Mouse (Mus musculus) heart, embryonic 14.5 days (tissue): ENCODE data around the gene Sept9. TPM values are rescaled to one million over a fixed set of nuclear protein-coding genes. Genes with fewer than 3 reads are reported as not detected.

ENCODE experiments used
- ATAC-seq: fragments of 200-750 bp; cut with Nextera tagmentation; 2 replicates; pipeline ENCODE4 v1.8.0; 2017; ENCODE audit warnings: low read depth, moderate TSS enrichment; ENCODE audit not compliant: insufficient number of reproducible peaks, insufficient read depth, low FRiP score
- H3K27ac ChIP-seq, 2 experiments: fragments of 200-500 bp in 1 of 2; fragments of 300-500 bp in 1 of 2; sonication (generic) in 1 of 2; replicated peaks in 1 of 2; 2 replicates each; pipeline ENCODE4 v1.5.1; 2012 to 2014; ENCODE audit warnings: low read depth in 2 of 2, low read length in 2 of 2, control low read depth in 1 of 2, mild to moderate bottlenecking in 1 of 2, mixed read lengths in 1 of 2; ENCODE audit not compliant: control insufficient read depth in 1 of 2, insufficient read depth in 1 of 2
- H3K27me3 ChIP-seq: fragments of 300-500 bp; sonication (generic); 2 replicates; pipeline ENCODE4 v1.6.1; 2014; ENCODE audit warnings: mild to moderate bottlenecking, low read length, control low read depth; ENCODE audit not compliant: control insufficient read depth, insufficient read depth
- H3K36me3 ChIP-seq: fragments of 300-500 bp; sonication (generic); 2 replicates; pipeline ENCODE4 v1.6.1; 2014; ENCODE audit warnings: mild to moderate bottlenecking, control low read depth, low read length, mixed read lengths; ENCODE audit not compliant: control insufficient read depth, insufficient read depth
- H3K4me1 ChIP-seq, 2 experiments: fragments of 200-500 bp in 1 of 2; fragments of 300-500 bp in 1 of 2; sonication (generic) in 1 of 2; 2 replicates each; pipeline ENCODE4 v1.6.1; 2012 to 2014; ENCODE audit warnings: low read length in 2 of 2, control low read depth in 1 of 2, mixed read lengths in 1 of 2; ENCODE audit not compliant: control insufficient read depth in 2 of 2, insufficient read depth in 2 of 2
- H3K4me2 ChIP-seq: fragments of 300-500 bp; sonication (generic); 2 replicates; pipeline ENCODE4 v1.6.1; 2014; ENCODE audit warnings: mild to moderate bottlenecking, low read length
- H3K4me3 ChIP-seq, 2 experiments: fragments of 200-500 bp in 1 of 2; fragments of 300-500 bp in 1 of 2; sonication (generic) in 1 of 2; 2 replicates each; pipeline ENCODE4 v1.5.1; 2012 to 2014; ENCODE audit warnings: low read length in 2 of 2, mild to moderate bottlenecking in 2 of 2, control low read depth in 1 of 2, low read depth in 1 of 2, moderate library complexity in 1 of 2; ENCODE audit not compliant: control insufficient read depth in 1 of 2, insufficient read depth in 1 of 2
- H3K9ac ChIP-seq: fragments of 300-500 bp; sonication (generic); 2 replicates; pipeline ENCODE4 v1.6.1; 2014; ENCODE audit warnings: mild to moderate bottlenecking, low read length
- H3K9me3 ChIP-seq: fragments of 300-500 bp; sonication (generic); 2 replicates; pipeline ENCODE4 v1.6.1; 2016; ENCODE audit warnings: low read length, control low read depth; ENCODE audit not compliant: control insufficient read depth
- WGBS: fragments of 180-500 bp; shearing (Covaris S2); extraction: QIAGEN DNeasy Blood & Tissue Kit; methylation state at CpG from one replicate; pipeline ENCODE4 v1.1.7; 2014; 5-methylcytosine and 5-hydroxymethylcytosine counted together
- polyA plus RNA-seq: library from polyadenylated mRNA; unstranded; fragments of >200 nt; fragmentation: Nextera tagmentation; extraction: Ambion mirVana; gene quantifications from 2 replicates; pipeline ENCODE4 v1.2.1, GENCODE M21; 2014

Gene Sept9
- polyA plus RNA-seq, 1 experiment from 2014 or later, result 51.8 TPM

DNA sequence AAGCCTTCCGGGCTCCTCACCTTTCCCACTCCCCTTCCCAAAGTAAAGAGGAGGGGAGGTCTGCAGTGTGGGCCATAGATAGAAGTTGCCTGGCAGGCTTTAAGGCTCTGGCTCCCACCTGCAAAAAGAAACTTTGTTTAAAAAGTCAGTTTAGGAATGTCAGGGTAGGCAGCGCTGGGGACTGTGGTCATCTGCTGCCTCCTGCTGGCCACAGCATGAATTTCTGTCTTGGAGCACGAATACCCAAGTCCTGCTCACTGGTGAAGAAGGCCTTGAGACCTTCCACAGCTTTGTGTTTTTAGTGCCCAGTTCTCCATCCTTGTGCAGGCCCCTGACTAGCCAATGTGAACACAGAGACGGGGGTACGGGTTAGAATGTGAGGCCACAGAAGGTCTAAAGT is 160.4 kb downstream of the Sept9 start:
- no peak overlapping the region for H3K4me2 ChIP-seq
- peaks cover 68% of the 10 kb centered on the region for H3K36me3 ChIP-seq
- H3K4me1 ChIP-seq, result no peaks in the 10 kb centered on the region
- no peaks in the 10 kb centered on the region for H3K27me3 ChIP-seq
- no peak for ATAC-seq
- no peak overlapping the region for H3K4me3 ChIP-seq
- 61% methylated on average over 5 of the region's 5 CpGs for WGBS
- no peak overlapping the region for H3K9ac ChIP-seq
- H3K27ac ChIP-seq, result no peak overlapping the region
- H3K9me3 ChIP-seq, result no peaks in the 10 kb centered on the region

GRCm38 (mm10) chr11:117360561-117360960 is 161.1 kb downstream of the Sept9 start:
- ATAC-seq, result no peak
- WGBS, result 78% methylated on average over 7 of the region's 7 CpGs
- Histone ChIP-seq H3K36me3 (peaks cover 61% of the 10 kb centered on the region), H3K4me1 (no peaks in the 10 kb centered on the region), H3K9ac (no peak overlapping the region), H3K4me3 (no peak overlapping the region), H3K27me3 (no peaks in the 10 kb centered on the region), H3K27ac (no peak overlapping the region), H3K9me3 (no peaks in the 10 kb centered on the region), H3K4me2 (no peak overlapping the region)

GRCm38 (mm10) chr11:117362307-117362706 is 162.8 kb downstream of the Sept9 start:
- Histone ChIP-seq H3K27me3 (no peaks in the 10 kb centered on the region), H3K27ac (no peak overlapping the region), H3K9me3 (no peaks in the 10 kb centered on the region), H3K36me3 (peaks cover 43% of the 10 kb centered on the region), H3K9ac (no peak overlapping the region), H3K4me2 (no peak overlapping the region), H3K4me3 (no peak overlapping the region), H3K4me1 (no peaks in the 10 kb centered on the region)
- ATAC-seq, result no peak
- 85% methylated on average over 2 of the region's 2 CpGs for WGBS

DNA sequence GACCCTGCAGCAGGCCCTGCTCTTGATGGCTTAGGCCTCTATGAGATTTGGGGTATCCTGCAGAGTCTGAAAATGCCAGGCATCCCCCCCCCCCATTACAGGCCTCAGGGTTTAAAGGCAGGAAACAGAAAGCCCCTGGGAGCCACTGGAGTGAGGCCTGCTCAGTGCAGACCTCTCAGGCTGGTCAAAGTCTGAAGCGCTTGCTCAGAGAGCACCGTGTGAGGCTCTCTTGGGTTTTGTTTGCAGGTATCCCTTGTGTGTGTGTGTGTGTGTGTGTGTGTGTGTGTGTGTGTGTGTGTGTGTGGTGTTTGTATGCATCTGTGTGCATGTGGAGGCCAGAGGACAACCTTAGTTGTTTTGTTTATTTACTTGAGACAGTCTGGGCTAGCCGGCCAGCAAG is 164.5 kb downstream of the Sept9 start:
- H3K27me3 ChIP-seq, result no peaks in the 10 kb centered on the region
- no peak overlapping the region for H3K9ac ChIP-seq
- peaks cover 35% of the 10 kb centered on the region for H3K36me3 ChIP-seq
- WGBS, result 62% methylated on average over 3 of the region's 3 CpGs
- no peaks in the 10 kb centered on the region for H3K4me1 ChIP-seq
- no peak for ATAC-seq
- H3K4me2 ChIP-seq, result no peak overlapping the region
- H3K9me3 ChIP-seq, result no peaks in the 10 kb centered on the region
- no peak overlapping the region for H3K4me3 ChIP-seq
- no peak overlapping the region for H3K27ac ChIP-seq

DNA sequence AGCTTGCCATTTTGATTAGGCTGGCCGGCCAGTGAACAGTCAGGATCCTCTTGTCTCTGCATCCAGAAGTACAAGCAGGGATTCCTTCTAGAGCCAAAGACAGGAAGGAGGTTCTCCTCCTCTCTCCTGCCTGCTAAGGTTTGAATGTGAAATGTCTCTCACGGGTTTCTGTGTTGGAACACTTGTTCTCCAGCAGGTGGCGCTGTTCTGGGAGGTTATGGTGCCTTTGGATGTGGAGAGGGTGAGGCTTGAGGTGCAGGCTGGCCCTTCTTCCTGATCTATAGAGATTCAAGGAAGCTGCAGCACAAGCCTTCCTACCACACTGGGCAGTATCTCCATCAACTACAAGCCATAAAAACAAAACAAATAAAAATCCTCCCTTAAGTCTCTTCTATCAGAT is 167.0 kb downstream of the Sept9 start:
- no peak overlapping the region for H3K9ac ChIP-seq
- no peak overlapping the region for H3K27ac ChIP-seq
- WGBS, result 22% methylated on average over 3 of the region's 3 CpGs
- no peak for ATAC-seq
- no peaks in the 10 kb centered on the region for H3K9me3 ChIP-seq
- no peak overlapping the region for H3K4me2 ChIP-seq
- H3K4me1 ChIP-seq, result peaks cover 2 to 6% of the 10 kb centered on the region in 2 experiments; a peak in 3 of 4 replicates
- no peaks in the 10 kb centered on the region for H3K27me3 ChIP-seq
- H3K36me3 ChIP-seq, result peaks cover 10% of the 10 kb centered on the region
- no peak overlapping the region for H3K4me3 ChIP-seq

DNA sequence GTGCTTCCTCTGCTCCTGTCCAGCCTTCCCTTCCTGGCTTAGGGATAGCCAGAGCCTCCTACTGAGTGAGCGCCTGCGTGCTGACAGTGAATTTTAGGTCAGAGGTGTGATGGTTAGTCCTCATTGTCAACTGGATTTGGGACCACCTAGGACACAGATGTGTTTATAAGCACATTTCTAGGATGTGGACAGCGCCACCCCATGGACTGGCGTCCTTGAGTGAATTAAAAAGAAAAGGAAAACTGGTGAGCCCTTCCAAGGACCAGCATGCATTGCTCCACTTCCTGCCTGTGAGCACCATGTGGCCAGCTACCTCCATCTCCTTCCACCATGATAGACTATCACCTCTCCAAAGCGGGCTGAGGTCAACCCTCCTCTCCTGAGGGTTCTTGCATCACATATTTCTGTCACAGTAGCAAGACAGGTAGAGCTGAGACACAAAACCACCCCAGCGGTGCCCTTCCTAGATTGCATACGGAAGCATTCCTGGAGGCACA is 167.4 kb downstream of the Sept9 start:
- Histone ChIP-seq H3K36me3 (peaks cover 5% of the 10 kb centered on the region), H3K27me3 (no peaks in the 10 kb centered on the region), H3K9ac (no peak overlapping the region), H3K4me1 (peaks cover 2 to 6% of the 10 kb centered on the region in 2 experiments; a peak in 3 of 4 replicates), H3K9me3 (no peaks in the 10 kb centered on the region), H3K4me3 (no peak overlapping the region), H3K4me2 (no peak overlapping the region), H3K27ac (no peak overlapping the region)
- ATAC-seq, result no peak
- WGBS, result 81% methylated on average over 7 of the region's 7 CpGs

GRCm38 (mm10) chr11:117367937-117368336 is 168.5 kb downstream of the Sept9 start:
- no peaks in the 10 kb centered on the region for H3K27me3 ChIP-seq
- WGBS, result 90% methylated on average over 6 of the region's 6 CpGs
- H3K4me3 ChIP-seq, result no peak overlapping the region
- no peak overlapping the region for H3K27ac ChIP-seq
- no peak for ATAC-seq
- H3K4me2 ChIP-seq, result no peak overlapping the region
- H3K36me3 ChIP-seq, result no peaks in the 10 kb centered on the region
- H3K9ac ChIP-seq, result no peak overlapping the region
- H3K9me3 ChIP-seq, result no peaks in the 10 kb centered on the region
- H3K4me1 ChIP-seq, result peaks cover 2 to 6% of the 10 kb centered on the region in 2 experiments; a peak in 3 of 4 replicates

DNA sequence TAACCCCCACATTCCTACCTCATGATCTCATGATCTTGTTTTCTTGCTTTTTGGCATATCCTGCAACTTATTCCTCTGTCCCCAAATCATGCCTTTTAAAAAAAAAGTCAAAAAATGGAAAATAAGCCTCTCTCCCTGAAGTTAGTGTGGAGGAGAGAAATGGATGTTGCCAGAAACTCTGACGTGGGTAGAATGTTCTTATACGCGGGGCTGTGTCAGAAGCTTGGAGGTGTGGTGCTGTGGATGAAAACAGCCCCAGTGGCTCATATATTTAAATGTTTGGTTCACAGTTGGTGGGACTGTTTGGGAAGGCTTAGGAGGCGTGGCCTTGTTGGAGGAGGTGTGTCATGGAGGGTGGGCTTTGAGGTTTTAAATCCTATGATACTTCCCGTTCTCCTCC is 169.9 kb downstream of the Sept9 start:
- Histone ChIP-seq H3K4me1 (peaks cover 2 to 6% of the 10 kb centered on the region in 2 experiments; a peak in 3 of 4 replicates), H3K4me2 (no peak overlapping the region), H3K4me3 (no peak overlapping the region), H3K27me3 (no peaks in the 10 kb centered on the region; the same call in 1 of the 2 replicates), H3K27ac (no peak overlapping the region), H3K9ac (no peak overlapping the region), H3K9me3 (no peaks in the 10 kb centered on the region), H3K36me3 (no peaks in the 10 kb centered on the region)
- no peak for ATAC-seq
- 86% methylated on average over 5 of the region's 5 CpGs for WGBS
